Mouse (Mus musculus): ENCODE data around the gene Nynrin. TPM values are rescaled to one million over a fixed set of nuclear protein-coding genes. Genes with fewer than 3 reads are reported as not detected.

Nynrin gene
- polyA plus RNA-seq, 1 experiment from 2014 or later = 5.8 TPM

GRCm38 (mm10) chr14:55872039-55872438 lies 18.2 kb downstream of the Nynrin start:
- WGBS = 90% methylated on average over 12 of the region's 12 CpGs
- no peaks in the 10 kb centered on the region for H3K27me3 ChIP-seq (ENCODE audit: control insufficient read depth, insufficient read depth, low read length)

GRCm38 (mm10) chr14:55872551-55872950 lies 18.7 kb downstream of the Nynrin start:
- H3K27me3 ChIP-seq (ENCODE audit: control insufficient read depth, insufficient read depth, low read length) = no peaks in the 10 kb centered on the region
- no peak overlapping the region for H3K9ac ChIP-seq (replicated peaks; ENCODE audit: low read depth, low read length)
- peaks cover 37% of the 10 kb centered on the region for H3K36me3 ChIP-seq (ENCODE audit: control insufficient read depth, insufficient read depth, low read length)
- no peak for ATAC-seq (ENCODE audit: low read depth)
- H3K27ac ChIP-seq (ENCODE audit: low read depth, low read length) = no peak overlapping the region
- H3K4me2 ChIP-seq (ENCODE audit: low read depth, low read length) = no peak overlapping the region
- WGBS = 92% methylated on average over 17 of the region's 17 CpGs
- H3K4me3 ChIP-seq (ENCODE audit: low read depth, low read length) = no peak overlapping the region
- H3K9me3 ChIP-seq (ENCODE audit: control insufficient read depth, low read length) = no peaks in the 10 kb centered on the region
- 0 out of 2 replicates have a peak, but pooled peaks cover 3% of the 10 kb centered on the region for H3K4me1 ChIP-seq (ENCODE audit: control insufficient read depth, insufficient read depth, low read length)

More at GRCm38 (mm10) chr14:55872039-55872438, 18.2 kb downstream of the Nynrin start:
- Histone ChIP-seq H3K4me1 (ENCODE audit: control insufficient read depth, insufficient read depth, low read length) (0 out of 2 replicates have a peak, but pooled peaks cover 3% of the 10 kb centered on the region), H3K36me3 (ENCODE audit: control insufficient read depth, insufficient read depth, low read length) (peaks cover 38% of the 10 kb centered on the region), H3K4me3 (ENCODE audit: low read depth, low read length) (no peak overlapping the region), H3K9ac (replicated peaks; ENCODE audit: low read depth, low read length) (no peak overlapping the region), H3K4me2 (ENCODE audit: low read depth, low read length) (no peak overlapping the region), H3K9me3 (ENCODE audit: control insufficient read depth, low read length) (no peaks in the 10 kb centered on the region), H3K27ac (ENCODE audit: low read depth, low read length) (no peak overlapping the region)
- ATAC-seq (ENCODE audit: low read depth) = no peak

GRCm38 (mm10) chr14:55873242-55873713 lies 19.5 kb downstream of the Nynrin start:
- H3K9ac ChIP-seq (replicated peaks; ENCODE audit: low read depth, low read length) = no peak overlapping the region
- no peak for ATAC-seq (ENCODE audit: low read depth)

GRCm38 (mm10) chr14:55873714-55874683 lies 20.2 kb downstream of the Nynrin start:
- Histone ChIP-seq H3K27me3 (ENCODE audit: control insufficient read depth, insufficient read depth, low read length) (no peaks in the 10 kb centered on the region), H3K4me3 (ENCODE audit: low read depth, low read length) (no peak overlapping the region), H3K36me3 (ENCODE audit: control insufficient read depth, insufficient read depth, low read length) (peaks cover 28% of the 10 kb centered on the region), H3K4me2 (ENCODE audit: low read depth, low read length) (peak overlapping the region; percentile 1; the same call in 1 of the 2 replicates), H3K4me1 (ENCODE audit: control insufficient read depth, insufficient read depth, low read length) (0 out of 2 replicates have a peak, but pooled peaks cover 3% of the 10 kb centered on the region), H3K27ac (ENCODE audit: low read depth, low read length) (no peak overlapping the region), H3K9me3 (ENCODE audit: control insufficient read depth, low read length) (no peaks in the 10 kb centered on the region), H3K9ac (replicated peaks; ENCODE audit: low read depth, low read length) (no peak overlapping the region)
- peak; percentile 57 for ATAC-seq (ENCODE audit: low read depth)
- 14% methylated on average over 30 of the region's 30 CpGs for WGBS

More at GRCm38 (mm10) chr14:55873242-55873713, 19.5 kb downstream of the Nynrin start:
- no peak overlapping the region for H3K4me3 ChIP-seq (ENCODE audit: low read depth, low read length)
- peaks cover 33% of the 10 kb centered on the region for H3K36me3 ChIP-seq (ENCODE audit: control insufficient read depth, insufficient read depth, low read length)
- no peak overlapping the region for H3K4me2 ChIP-seq (ENCODE audit: low read depth, low read length)
- no peaks in the 10 kb centered on the region for H3K27me3 ChIP-seq (ENCODE audit: control insufficient read depth, insufficient read depth, low read length)
- H3K4me1 ChIP-seq (ENCODE audit: control insufficient read depth, insufficient read depth, low read length) = 0 out of 2 replicates have a peak, but pooled peaks cover 3% of the 10 kb centered on the region
- H3K27ac ChIP-seq (ENCODE audit: low read depth, low read length) = no peak overlapping the region
- 90% methylated on average over 8 of the region's 8 CpGs for WGBS
- H3K9me3 ChIP-seq (ENCODE audit: control insufficient read depth, low read length) = no peaks in the 10 kb centered on the region

DNA sequence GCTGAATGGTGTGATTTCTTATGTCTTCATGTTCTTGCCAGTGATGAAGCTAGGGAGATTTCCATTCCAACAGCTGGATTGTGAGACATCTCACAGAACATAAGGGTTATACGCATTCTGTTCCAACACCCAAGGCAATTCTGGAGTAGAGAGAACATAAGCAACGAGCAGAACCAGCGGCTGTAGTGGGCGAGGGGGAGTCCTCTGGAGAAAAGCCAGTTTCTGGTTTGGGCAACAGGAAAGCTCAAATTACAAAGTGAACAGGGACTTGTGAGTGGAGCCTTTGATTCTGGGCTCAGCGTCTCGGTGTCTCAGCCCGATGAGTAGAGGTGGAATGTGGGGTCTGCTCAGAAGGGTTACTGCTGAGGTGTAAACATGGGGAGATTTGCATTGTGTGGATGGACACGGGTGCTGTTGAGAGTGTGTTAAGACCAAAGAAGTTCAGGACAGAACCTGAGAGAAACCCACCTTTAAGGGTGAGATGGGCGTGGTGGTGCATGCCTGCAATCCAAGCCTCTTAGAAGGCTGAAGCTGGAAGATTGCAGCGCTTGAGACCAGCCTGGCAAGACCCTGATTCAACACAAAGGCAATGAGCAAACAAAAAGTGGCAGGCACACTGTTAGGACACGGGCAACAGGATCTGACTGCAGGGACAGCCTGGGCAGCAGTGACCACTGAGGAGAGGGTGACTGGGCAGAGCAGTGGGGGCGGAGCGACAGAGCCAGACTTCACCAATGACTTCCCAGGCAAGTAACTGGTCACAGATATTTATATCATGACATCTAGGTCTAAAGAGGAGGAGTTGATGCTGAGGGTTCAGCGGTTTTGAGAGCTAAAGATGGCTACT lies 23.9 kb downstream of the Nynrin start:
- Histone ChIP-seq H3K9me3 (ENCODE audit: control insufficient read depth, low read length) (no peaks in the 10 kb centered on the region), H3K27me3 (ENCODE audit: control insufficient read depth, insufficient read depth, low read length) (no peaks in the 10 kb centered on the region), H3K4me1 (ENCODE audit: control insufficient read depth, insufficient read depth, low read length) (0 out of 2 replicates have a peak, but pooled peaks cover 3% of the 10 kb centered on the region), H3K9ac (replicated peaks; ENCODE audit: low read depth, low read length) (no peak overlapping the region), H3K36me3 (ENCODE audit: control insufficient read depth, insufficient read depth, low read length) (peaks cover 7% of the 10 kb centered on the region; the same call in 1 of the 2 replicates), H3K27ac (ENCODE audit: low read depth, low read length) (no peak overlapping the region), H3K4me2 (ENCODE audit: low read depth, low read length) (no peak overlapping the region), H3K4me3 (ENCODE audit: low read depth, low read length) (no peak overlapping the region)
- no peak for ATAC-seq (ENCODE audit: low read depth)
- WGBS = 28% methylated on average over 14 of the region's 14 CpGs

DNA sequence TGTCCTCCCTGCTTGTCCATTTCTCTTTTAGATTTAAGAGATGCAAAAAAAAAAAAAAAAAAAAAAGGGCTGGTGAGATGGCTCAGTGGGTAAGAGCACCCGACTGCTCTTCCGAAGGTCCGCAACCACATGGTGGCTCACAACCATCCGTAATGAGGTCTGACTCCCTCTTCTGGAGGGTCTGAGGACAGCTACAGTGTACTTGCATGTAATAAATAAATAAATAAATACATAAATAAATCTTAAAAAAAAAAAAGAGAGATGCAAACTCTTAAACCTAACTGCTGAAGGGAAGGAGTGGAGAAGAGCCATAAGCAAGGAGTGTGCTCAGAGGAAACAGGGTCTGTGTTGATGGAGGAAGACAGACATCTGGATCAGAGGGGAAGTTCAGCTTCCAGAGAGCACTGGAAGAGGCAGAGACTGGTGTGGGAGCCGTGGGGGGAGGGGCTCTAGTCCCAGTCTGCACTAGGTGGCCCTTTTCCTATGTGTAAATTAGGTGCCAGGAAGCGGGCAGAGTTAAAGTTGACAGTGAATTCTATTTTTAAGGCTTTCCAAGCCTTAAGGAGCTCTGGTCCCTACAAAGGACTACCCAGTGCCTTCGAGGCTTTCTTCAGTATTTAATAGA lies 24.6 kb downstream of the Nynrin start:
- Histone ChIP-seq H3K4me3 (ENCODE audit: low read depth, low read length) (no peak overlapping the region), H3K9ac (replicated peaks; ENCODE audit: low read depth, low read length) (no peak overlapping the region), H3K36me3 (ENCODE audit: control insufficient read depth, insufficient read depth, low read length) (no peaks in the 10 kb centered on the region), H3K27me3 (ENCODE audit: control insufficient read depth, insufficient read depth, low read length) (no peaks in the 10 kb centered on the region), H3K4me2 (ENCODE audit: low read depth, low read length) (no peak overlapping the region), H3K9me3 (ENCODE audit: control insufficient read depth, low read length) (no peaks in the 10 kb centered on the region), H3K27ac (ENCODE audit: low read depth, low read length) (no peak overlapping the region), H3K4me1 (ENCODE audit: control insufficient read depth, insufficient read depth, low read length) (0 out of 2 replicates have a peak, but pooled peaks cover 3% of the 10 kb centered on the region)
- ATAC-seq (ENCODE audit: low read depth) = no peak
- 29% methylated on average over 7 of the region's 7 CpGs for WGBS

GRCm38 (mm10) chr14:55879623-55880022 lies 25.8 kb downstream of the Nynrin start:
- 34% methylated on average over 1 of the region's 1 CpGs for WGBS
- ATAC-seq (ENCODE audit: low read depth) = no peak
- Histone ChIP-seq H3K27me3 (ENCODE audit: control insufficient read depth, insufficient read depth, low read length) (no peaks in the 10 kb centered on the region), H3K4me2 (ENCODE audit: low read depth, low read length) (no peak overlapping the region), H3K4me1 (ENCODE audit: control insufficient read depth, insufficient read depth, low read length) (no peaks in the 10 kb centered on the region), H3K4me3 (ENCODE audit: low read depth, low read length) (no peak overlapping the region), H3K9ac (replicated peaks; ENCODE audit: low read depth, low read length) (no peak overlapping the region), H3K9me3 (ENCODE audit: control insufficient read depth, low read length) (no peaks in the 10 kb centered on the region), H3K27ac (ENCODE audit: low read depth, low read length) (no peak overlapping the region), H3K36me3 (ENCODE audit: control insufficient read depth, insufficient read depth, low read length) (no peaks in the 10 kb centered on the region)

DNA sequence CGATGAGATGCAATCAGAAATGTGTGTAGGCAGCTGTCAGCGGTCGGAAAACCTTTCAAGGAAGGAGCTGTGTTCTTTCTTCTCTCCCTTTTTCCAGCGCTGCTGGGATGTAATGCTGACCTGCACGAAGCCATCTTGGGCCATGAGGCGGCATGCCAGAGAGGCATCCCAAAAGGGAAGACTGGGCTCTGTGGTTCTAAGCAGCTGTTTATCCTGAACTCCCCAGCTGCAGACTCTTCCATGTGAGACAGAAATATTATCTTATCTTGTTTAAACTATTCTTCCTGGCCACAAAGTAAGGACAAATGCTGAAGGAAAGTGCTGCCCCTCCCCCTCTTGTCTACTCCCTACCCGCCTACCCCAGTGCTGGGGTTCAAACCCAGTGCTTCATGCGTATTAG lies 27.2 kb downstream of the Nynrin start:
- Histone ChIP-seq H3K4me2 (ENCODE audit: low read depth, low read length) (no peak overlapping the region), H3K27ac (ENCODE audit: low read depth, low read length) (no peak overlapping the region), H3K4me1 (ENCODE audit: control insufficient read depth, insufficient read depth, low read length) (peaks cover 8% of the 10 kb centered on the region), H3K9me3 (ENCODE audit: control insufficient read depth, low read length) (no peaks in the 10 kb centered on the region), H3K27me3 (ENCODE audit: control insufficient read depth, insufficient read depth, low read length) (no peaks in the 10 kb centered on the region), H3K36me3 (ENCODE audit: control insufficient read depth, insufficient read depth, low read length) (no peaks in the 10 kb centered on the region), H3K4me3 (ENCODE audit: low read depth, low read length) (no peak overlapping the region), H3K9ac (replicated peaks; ENCODE audit: low read depth, low read length) (no peak overlapping the region)
- ATAC-seq (ENCODE audit: low read depth) = no peak
- WGBS = 86% methylated on average over 8 of the region's 8 CpGs

All from neural tube, embryonic 14.5 days (tissue).